Mouse (Mus musculus) ZHBTc4 (cell line): Measurements from ENCODE around the gene Inf2.

ENCODE experiments used
- DNase-seq: peaks from one replicate; pipeline ENCODE4 v3.0.0-alpha.2; 2011; ENCODE audit warnings: low read depth, low spot score

The Inf2 gene

GRCm38 (mm10) chr12:112588426-112589256 is at the start of gene Inf2:
Inf2 (plus strand) TSS chr12:112588784.
- DNase-seq: peak; percentile 91

DNA sequence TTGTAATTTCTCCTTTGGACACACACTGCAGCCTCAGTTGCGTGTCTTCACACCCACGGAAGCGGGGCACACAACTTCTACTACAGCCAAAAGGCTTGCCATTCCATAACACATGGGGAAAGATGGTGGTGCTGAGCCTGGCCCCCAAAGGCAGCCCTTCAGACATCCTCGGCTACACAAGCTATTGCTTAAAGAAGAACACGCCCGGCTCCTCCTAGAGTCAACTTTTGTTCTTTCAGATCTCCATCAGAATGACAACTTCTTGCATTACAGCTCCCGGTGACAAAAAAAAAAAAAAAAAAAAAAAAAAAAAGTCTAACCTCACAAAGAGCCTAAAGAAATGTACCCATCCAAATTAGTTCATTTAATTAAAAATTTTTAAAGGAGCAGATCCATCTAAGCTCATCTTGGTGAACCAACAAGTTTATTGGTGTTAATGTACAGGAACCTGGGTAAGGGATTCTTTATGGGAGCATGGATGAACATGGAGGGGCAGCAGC is 49.1 kb upstream of the Inf2 start:
- DNase-seq: peak; percentile 72

DNA sequence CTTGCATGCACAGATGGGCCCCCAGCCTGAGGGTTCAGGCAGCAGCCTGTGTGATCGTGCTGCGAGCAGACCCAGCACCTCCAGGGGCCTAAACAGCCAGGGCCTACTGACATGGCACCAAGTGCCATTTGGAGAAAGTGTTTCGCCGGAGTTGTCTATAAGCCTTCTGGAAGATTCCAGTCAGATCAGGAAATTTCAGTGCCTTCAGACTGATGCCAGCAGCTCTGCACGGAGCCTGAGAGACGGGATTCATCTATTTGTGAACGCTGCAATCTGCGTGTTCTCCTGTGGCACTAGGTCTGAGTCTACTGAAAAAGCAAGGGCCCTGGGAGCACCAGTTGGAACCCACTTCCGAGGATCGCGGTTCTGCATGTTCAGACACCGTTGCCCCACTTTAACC is 48.3 kb upstream of the Inf2 start:
- no peak for DNase-seq

GRCm38 (mm10) chr12:112541483-112542091 is 47.0 kb upstream of the Inf2 start:
- DNase-seq: no peak

DNA sequence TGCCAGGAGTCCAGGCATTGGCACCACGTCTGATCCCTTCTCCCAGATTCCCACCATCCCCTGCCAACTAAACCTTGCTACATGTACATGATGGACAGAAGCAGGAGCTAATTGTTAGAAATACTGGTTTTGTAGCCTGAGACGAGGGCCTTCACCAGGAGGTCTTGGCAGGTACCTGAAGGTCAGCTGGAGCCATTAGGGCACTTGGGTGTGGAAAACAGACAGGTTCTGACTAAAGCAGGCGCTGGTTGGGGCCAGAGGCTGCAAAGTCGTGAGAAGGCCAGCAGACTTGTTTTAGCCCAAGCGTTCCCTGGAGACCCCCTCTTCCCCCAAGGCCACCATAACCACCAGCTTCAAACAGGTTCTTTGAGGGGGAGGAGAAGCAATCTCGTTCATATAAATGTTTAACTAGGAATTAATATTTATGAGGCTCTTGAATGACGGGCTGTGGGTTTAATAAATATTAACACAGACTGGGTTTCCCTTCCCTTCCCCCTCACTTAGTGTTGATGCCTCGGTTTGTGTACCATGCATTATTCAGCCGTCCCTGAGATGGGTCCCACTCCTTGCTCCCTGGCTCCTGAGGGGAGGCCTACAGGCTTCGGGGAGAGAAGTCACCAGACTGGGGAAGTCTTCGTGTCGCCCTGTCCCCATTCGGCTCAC is 46.2 kb upstream of the Inf2 start:
- DNase-seq: no peak

GRCm38 (mm10) chr12:112542920-112543300 is 45.7 kb upstream of the Inf2 start:
- DNase-seq: peak; percentile 94

DNA sequence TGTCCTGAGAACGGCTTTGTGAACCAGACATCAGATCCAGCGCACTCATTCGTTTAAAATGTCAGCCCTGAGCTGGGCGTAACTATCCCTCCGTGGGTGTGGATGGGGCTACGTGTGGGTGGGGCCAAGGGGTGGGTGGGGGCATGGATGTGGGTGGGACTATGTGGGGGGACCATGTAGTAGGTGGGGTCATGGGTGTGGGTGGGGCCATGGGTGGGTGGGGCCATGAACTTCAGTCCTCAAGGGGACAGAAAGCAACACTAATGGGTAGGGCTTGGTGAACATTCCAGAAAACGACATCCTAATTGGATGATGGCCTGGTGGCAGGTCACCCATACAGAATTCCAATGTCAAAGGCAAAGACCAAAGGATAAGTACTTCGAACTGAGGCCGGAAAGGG is 44.6 kb upstream of the Inf2 start:
- peak; percentile 88 for DNase-seq

DNA sequence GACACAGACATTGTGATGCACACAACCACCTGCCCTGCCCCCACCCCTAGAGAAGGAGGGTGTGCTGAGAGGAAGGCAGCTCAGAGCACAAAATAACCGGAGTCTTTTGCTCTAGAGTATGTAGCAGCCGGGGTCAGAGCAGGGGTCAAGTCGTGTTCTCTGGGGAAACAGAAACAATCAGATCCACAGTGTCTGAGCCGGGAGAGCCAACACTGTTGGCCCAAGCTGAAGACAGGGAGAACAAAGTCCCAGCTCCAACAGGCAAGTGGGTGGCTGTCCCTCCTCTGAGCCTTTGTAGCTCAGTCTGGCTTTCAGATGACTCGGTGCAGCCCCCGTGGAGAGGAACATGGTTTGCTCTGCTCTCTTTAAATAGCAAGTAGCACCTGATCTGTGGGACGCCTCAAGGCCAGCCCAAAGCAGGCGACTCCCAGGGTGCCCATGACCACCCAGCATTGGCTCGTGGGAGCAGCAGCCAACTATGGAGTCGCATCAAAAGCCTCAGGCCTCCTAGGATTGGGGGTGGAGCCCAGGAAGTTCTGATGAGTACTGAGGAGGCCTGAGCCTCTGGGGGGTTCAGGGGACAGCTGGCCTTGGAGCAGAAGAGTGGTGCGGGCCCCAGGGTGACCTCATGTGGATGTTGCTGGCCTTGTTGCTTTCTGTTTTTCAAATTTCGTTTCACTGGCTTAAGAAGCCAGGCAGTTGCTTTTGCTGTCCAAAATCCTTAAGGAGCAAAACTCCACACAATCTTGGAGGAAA is 43.5 kb upstream of the Inf2 start:
- DNase-seq: peak; percentile 50

DNA sequence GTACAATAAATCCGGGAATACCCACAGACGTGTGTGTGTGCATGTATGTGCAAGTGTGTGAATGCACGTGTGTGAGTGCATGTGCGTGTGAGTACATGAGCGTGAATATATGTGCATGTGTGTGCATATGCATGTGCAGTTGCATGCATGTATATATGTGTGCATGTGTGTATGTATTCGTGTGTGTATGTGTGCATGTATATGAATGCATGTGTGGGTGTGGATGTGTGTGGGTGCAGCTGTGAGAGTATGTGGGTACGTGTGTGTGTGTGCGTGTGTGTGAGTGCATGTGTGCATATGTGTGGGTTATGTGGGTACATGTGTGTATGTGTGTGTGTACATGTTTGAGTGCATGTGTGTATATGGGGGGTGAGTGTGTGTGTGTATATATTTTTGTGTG is 42.5 kb upstream of the Inf2 start:
- DNase-seq: no peak

DNA sequence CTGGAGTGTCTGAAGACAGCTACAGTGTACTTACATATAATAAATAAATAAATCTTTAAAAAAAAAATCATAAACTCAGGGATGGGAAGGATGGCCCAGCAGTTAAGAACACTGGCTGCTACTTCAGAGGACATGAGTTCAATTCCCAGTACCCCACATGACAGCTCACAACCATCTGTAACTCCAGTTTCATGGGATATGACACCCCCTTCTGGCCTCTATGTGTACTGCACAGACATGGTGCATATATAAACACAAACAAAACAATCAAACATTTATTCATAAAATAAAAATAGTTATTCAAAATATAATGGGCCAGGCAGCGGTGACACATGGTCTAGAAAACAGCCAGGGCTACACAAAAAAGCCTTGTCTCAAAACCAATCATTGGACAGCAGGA is 39.3 kb upstream of the Inf2 start:
- DNase-seq: no peak

- peak; percentile 93 for DNase-seq
These were observed 36.7 kb upstream of the Inf2 start for GRCm38 (mm10) chr12:112551861-112552375.

DNA sequence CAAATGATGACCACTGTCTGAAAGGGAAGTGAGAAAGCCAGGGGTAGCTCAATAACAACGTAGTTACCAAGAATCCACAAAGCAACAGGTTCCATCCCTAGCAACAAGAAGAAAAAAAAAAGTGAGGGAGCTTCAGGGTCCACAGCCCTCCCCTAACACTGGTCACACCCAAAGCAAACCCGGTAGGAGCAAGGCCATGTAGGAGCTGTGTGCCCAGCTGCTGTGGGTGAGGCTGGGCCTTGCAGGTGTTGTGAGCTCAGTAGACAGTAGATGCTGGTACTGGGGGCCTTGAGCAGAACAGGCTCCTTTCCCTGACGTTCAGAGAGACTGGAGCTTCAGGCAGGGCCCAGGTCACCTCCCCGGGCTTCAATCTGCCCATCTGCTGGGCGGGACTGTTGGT is 36.1 kb upstream of the Inf2 start:
- DNase-seq: no peak

DNA sequence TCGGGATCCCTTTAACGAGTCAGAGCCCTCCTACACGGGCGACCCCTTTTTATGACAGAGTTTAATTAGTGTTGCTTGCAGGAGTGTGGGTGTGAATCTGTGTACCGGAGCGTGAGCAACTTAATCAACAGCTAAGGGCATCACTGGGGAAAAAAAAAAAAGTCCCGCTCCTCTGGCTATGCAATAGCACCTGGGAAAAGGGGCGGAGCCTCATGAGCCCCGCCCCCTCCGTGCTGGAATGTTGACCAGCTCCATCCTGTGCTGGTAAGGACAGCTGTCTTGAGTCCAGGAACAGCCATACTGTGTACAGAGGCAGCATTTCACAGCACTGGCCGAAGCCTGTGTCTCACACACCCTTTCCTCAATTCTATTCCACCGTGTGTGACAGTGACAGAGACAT is 33.7 kb upstream of the Inf2 start:
- DNase-seq: peak; percentile 84

GRCm38 (mm10) chr12:112556531-112557060 is 32.0 kb upstream of the Inf2 start:
- DNase-seq: no peak

- peak; percentile 34 for DNase-seq
These were observed 31.4 kb upstream of the Inf2 start for GRCm38 (mm10) chr12:112557219-112557618.

DNA sequence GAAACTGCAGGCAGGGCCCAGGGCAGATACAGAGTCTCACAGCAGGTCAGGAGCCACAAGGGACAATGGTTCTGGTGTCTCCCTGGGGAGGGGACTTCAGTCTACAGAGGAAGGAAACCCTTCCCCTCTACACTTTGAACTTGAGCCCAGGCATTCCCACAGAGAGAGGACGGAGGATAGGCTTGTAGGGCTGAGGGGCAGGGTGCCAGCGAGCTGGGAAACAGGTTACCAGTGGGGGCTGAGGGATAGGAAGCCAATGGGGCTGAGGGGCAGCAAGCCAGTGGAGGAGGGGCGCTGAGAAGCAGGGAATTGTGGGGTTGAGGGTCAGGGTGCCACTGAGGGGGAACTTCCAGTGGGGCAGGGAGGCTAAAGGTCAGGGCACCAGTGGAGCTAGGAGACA is 29.4 kb upstream of the Inf2 start:
- DNase-seq: no peak

- DNase-seq: no peak
These were observed 28.9 kb upstream of the Inf2 start for GRCm38 (mm10) chr12:112559671-112560070.

- peak; percentile 68 for DNase-seq
These were observed 28.3 kb upstream of the Inf2 start for GRCm38 (mm10) chr12:112560176-112560797.

DNA sequence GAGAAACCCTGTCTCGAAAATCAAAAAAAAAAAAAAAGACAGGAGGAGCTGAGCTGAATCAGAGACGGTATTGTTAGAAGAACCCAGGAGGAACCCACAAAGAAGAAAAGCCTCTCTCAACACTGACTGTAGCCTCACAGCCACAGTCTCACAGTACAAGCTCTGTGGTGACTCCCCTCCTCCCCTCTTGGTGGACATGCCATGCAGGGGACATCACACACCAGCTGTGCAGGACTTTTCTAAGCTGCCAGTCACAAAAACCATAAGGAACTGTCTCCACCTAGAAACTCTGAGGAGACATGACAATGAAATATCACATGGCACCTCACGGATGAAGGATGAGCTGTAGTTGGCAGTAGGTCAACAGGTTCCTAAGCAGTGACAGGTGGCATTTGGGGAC is 27.4 kb upstream of the Inf2 start:
- no peak for DNase-seq

GRCm38 (mm10) chr12:112562462-112562861 is 26.1 kb upstream of the Inf2 start:
- DNase-seq: no peak

DNA sequence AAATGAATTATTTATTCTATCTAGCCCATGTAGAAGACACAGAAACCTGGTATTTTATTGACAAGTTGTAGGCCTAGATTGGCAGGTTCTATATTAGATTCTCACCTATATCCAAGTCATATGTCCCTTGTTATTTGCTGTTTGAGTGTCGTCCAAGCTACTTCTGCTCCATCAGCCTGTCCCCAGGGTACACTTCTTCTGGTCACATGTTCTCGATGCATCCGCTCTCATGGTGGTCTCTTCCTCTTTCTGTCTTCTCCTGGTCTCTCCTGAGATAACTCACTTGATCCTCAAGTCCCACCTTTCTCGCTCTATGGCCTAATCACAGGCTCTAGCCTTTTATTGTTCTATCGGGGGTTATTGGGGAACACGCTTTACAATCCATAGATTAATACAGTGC is 25.6 kb upstream of the Inf2 start:
- DNase-seq: no peak
